Mouse (Mus musculus) C2C12 (cell line): ENCODE data around the gene Ccl27a. TPM values are rescaled to one million over a fixed set of nuclear protein-coding genes. Genes with fewer than 3 reads are reported as not detected.

Experiments
- H3K27me3 ChIP-seq: one replicate; pipeline ENCODE4 v1.6.1; 2011; ENCODE audit not compliant: control insufficient read depth, insufficient read depth, insufficient read length
- H3K36me3 ChIP-seq: one replicate; pipeline ENCODE4 v1.6.1; 2011; ENCODE audit not compliant: control insufficient read depth, insufficient read depth
- H3K4me3 ChIP-seq: one replicate; pipeline ENCODE4 v1.5.1; 2011; ENCODE audit warnings: mild to moderate bottlenecking, control low read depth; ENCODE audit not compliant: poor library complexity, insufficient read depth, severe bottlenecking
- H3K79me2 ChIP-seq: one replicate; pipeline ENCODE4 v1.6.1; 2011; ENCODE audit not compliant: control insufficient read depth, insufficient read depth
- H3K79me3 ChIP-seq: one replicate; pipeline ENCODE4 v1.6.1; 2011; ENCODE audit warnings: low read depth, control low read depth
- H3ac ChIP-seq: one replicate; pipeline ENCODE3; 2011; ENCODE audit warnings: low read depth; ENCODE audit not compliant: control insufficient read depth, insufficient read length
- CEBPB ChIP-seq: IDR thresholded peaks from one replicate; pipeline ENCODE4 v1.6.1; 2011; ENCODE audit warnings: low read depth, mild to moderate bottlenecking, control low read depth, moderate library complexity
- CTCF ChIP-seq: IDR thresholded peaks from one replicate; pipeline ENCODE4 v1.5.1; 2011; ENCODE audit not compliant: control insufficient read depth, insufficient read depth, insufficient read length
- FOSL1 ChIP-seq: IDR thresholded peaks from one replicate; pipeline ENCODE4 v1.8.0; 2011; ENCODE audit warnings: mild to moderate bottlenecking, low read length; ENCODE audit not compliant: poor library complexity, insufficient read depth, severe bottlenecking
- MAX ChIP-seq: IDR thresholded peaks from one replicate; pipeline ENCODE4 v1.6.1; 2011; ENCODE audit warnings: mild to moderate bottlenecking, control low read depth
- MYOD1 ChIP-seq: IDR thresholded peaks from one replicate; pipeline ENCODE4 v1.6.1; 2011; ENCODE audit warnings: low read depth; ENCODE audit not compliant: control insufficient read depth, insufficient read length
- MYOG ChIP-seq: IDR thresholded peaks from one replicate; pipeline ENCODE4 v1.6.1; 2011; ENCODE audit not compliant: control insufficient read depth, insufficient read length; ENCODE audit errors: extremely low read depth
- USF1 ChIP-seq: IDR thresholded peaks from one replicate; pipeline ENCODE4 v1.6.1; 2011; ENCODE audit warnings: low read depth, mild to moderate bottlenecking, control low read depth, moderate library complexity
- polyA plus RNA-seq: library from polyadenylated mRNA; unstranded; fragments of >200 nt; fragmentation: generic; extraction: Trizol; gene quantifications from one replicate; pipeline ENCODE4 v1.2.1, GENCODE M21; 2012; ENCODE audit warnings: missing spikeins

Ccl27a gene
- polyA plus RNA-seq, 1 experiment: not detected

- no peak for TF ChIP-seq MYOD1
- TF ChIP-seq MYOG: no peak
- TF ChIP-seq FOSL1: no peak
- no peak for TF ChIP-seq USF1
- TF ChIP-seq CTCF: no peak
- no peak for TF ChIP-seq CEBPB
- no peak for TF ChIP-seq MAX
- Histone ChIP-seq H3K27me3 (no peaks in the 10 kb centered on the region), H3K36me3 (no peaks in the 10 kb centered on the region), H3K4me3 (no peak overlapping the region), H3K79me3 (no peaks in the 10 kb centered on the region), H3K79me2 (no peaks in the 10 kb centered on the region), H3ac (no peak overlapping the region)
These were observed 15.3 kb downstream of the Ccl27a start for GRCm38 (mm10) chr4:41758701-41759100.

- Histone ChIP-seq H3K36me3 (no peaks in the 10 kb centered on the region), H3K79me3 (no peaks in the 10 kb centered on the region), H3K4me3 (no peak overlapping the region), H3ac (no peak overlapping the region), H3K79me2 (no peaks in the 10 kb centered on the region), H3K27me3 (no peaks in the 10 kb centered on the region)
- TF ChIP-seq CTCF (no peak), CEBPB (no peak), MYOD1 (no peak), USF1 (no peak), FOSL1 (no peak), MAX (no peak), MYOG (no peak)
These were observed 16.0 kb downstream of the Ccl27a start for GRCm38 (mm10) chr4:41758021-41758420.

- Histone ChIP-seq H3K36me3 (no peaks in the 10 kb centered on the region), H3K79me2 (no peaks in the 10 kb centered on the region), H3K27me3 (no peaks in the 10 kb centered on the region), H3K4me3 (no peak overlapping the region), H3K79me3 (no peaks in the 10 kb centered on the region), H3ac (no peak overlapping the region)
- TF ChIP-seq USF1 (no peak), MYOG (no peak), MAX (no peak), MYOD1 (no peak), CEBPB (no peak), CTCF (no peak), FOSL1 (no peak)
These were observed 16.7 kb downstream of the Ccl27a start for GRCm38 (mm10) chr4:41757321-41757720.

GRCm38 (mm10) chr4:41756440-41756839 lies 17.6 kb downstream of the Ccl27a start:
- Histone ChIP-seq H3K36me3 (no peaks in the 10 kb centered on the region), H3K27me3 (no peaks in the 10 kb centered on the region), H3K79me2 (no peaks in the 10 kb centered on the region), H3ac (no peak overlapping the region), H3K4me3 (no peak overlapping the region), H3K79me3 (no peaks in the 10 kb centered on the region)
- no peak for TF ChIP-seq MYOD1
- no peak for TF ChIP-seq CTCF
- TF ChIP-seq MAX: no peak
- TF ChIP-seq CEBPB: no peak
- TF ChIP-seq MYOG: no peak
- TF ChIP-seq FOSL1: no peak
- no peak for TF ChIP-seq USF1

GRCm38 (mm10) chr4:41755338-41756305 lies 18.4 kb downstream of the Ccl27a start, which contains the start of gene Sigmar1:
Gene Sigmar1, minus strand, starts transcription at chr4:41756157.
- Histone ChIP-seq H3ac (peak within 1 kb of the TSS; percentile 18), H3K79me2 (no peaks in the 10 kb centered on the region)
- TF ChIP-seq MAX (no peak), CTCF (peak; percentile 21), USF1 (peak; percentile 74)

More at GRCm38 (mm10) chr4:41755338-41756305, 18.4 kb downstream of the Ccl27a start, which contains the start of gene Sigmar1:
- H3K4me3 ChIP-seq: peak within 1 kb of the TSS; percentile 28
- H3K79me3 ChIP-seq: no peaks in the 10 kb centered on the region
- H3K27me3 ChIP-seq: no peaks in the 10 kb centered on the region
- no peaks in the 10 kb centered on the region for H3K36me3 ChIP-seq
